Mouse (Mus musculus): ENCODE measurements at regions not wholly inside any gene's neighbourhood (a gene's known extent, or its start where the extent isn't known, plus 50 kb on each side); places are given as distances from the start of the nearest gene placed in this dataset.

DNA sequence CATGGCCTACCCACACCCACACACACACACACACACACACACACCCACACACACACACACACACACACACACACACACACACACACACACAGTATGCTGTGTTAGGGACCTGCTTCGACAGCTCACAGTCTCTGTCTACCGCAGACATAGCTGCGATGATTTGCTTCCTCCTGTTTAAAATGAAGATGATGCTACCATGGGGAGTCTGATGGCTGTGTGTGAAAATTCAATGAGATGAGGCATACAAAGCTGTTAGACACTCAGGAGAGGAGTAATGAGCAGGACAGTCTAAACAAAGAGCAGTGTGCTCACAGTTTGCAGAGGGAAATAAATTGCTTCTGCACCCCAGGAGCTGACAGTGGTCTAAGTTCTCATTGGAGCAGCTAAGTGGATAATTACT is 306.4 kb downstream of the Mycn start:
- in situ Hi-C loops (cut with MboI, MseI) = no loop called here

GRCm38 (mm10) chr12:12627597-12627996 is 314.1 kb downstream of the Mycn start:
- in situ Hi-C loops (cut with MboI, MseI) = loop anchor here (10.0 kb wide), 3 partner anchors 303 to 587 kb away; partner anchors contain the start of gene Mycn (in 1 of the 2)

DNA sequence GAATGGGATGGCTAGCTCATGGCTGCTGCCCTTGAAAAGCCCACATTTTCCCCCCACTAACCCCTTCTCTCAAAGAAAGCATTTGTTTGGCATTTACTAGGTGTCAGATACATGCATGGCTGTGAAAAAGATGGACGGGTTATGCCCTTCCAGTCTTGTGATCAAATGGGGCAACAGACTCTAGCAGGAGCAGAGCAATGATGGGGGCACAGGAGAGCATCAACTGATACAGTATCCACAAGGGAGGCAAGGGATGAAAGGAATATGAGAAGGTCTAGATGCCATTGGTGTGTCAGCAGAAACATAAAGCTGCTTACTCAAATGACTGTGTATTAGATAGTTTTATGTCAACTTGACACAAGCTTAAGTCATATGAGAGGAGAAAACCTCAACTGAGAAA is 315.9 kb downstream of the Mycn start:
- in situ Hi-C loops (cut with MboI, MseI) = loop anchor here (10.0 kb wide), 3 partner anchors 301 to 589 kb away; partner anchors contain the start of gene Mycn (in 1 of the 2)

- in situ Hi-C loops (cut with MboI, MseI) = loop anchor here (10.0 kb wide), 3 partner anchors 298 to 592 kb away; partner anchors contain the start of gene Mycn (in 1 of the 2)
Measured at GRCm38 (mm10) chr12:12622712-12623292, 318.9 kb downstream of the Mycn start.

GRCm38 (mm10) chr12:12621506-12621905 is 320.2 kb downstream of the Mycn start:
- in situ Hi-C loops (cut with MboI, MseI) = loop anchor here (10.0 kb wide), 3 partner anchors 297 to 593 kb away; partner anchors contain the start of gene Mycn (in 1 of the 2)

GRCm38 (mm10) chr12:12620316-12620715 is 321.4 kb downstream of the Mycn start:
- in situ Hi-C loops (cut with MboI, MseI) = loop anchor here (10.0 kb wide), 3 partner anchors 296 to 594 kb away; partner anchors contain the start of gene Mycn (in 1 of the 2)

DNA sequence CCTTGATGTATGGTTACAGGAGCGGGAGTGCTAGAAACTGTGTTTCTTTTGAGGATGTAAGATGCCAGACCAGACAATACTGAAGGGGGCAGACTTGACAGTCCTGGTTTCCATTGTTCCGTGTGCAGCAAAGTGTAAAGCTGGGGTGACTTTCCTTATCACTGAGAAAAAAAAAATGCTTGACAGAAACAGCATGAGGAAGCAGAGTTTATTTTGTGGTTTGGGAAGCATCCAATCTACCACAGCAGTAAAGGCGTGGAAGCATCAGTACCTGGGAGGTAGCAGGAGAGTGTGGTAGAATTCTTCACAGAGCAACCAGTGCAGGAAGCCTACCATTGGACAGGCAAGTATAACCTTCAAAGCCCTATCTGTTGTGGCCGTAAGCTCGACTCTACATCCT is 322.3 kb downstream of the Mycn start:
- in situ Hi-C loops (cut with MboI, MseI) = no loop called here

- in situ Hi-C loops (cut with MboI, MseI) = no loop called here
Measured at GRCm38 (mm10) chr12:12612520-12612919, 329.2 kb downstream of the Mycn start.

DNA sequence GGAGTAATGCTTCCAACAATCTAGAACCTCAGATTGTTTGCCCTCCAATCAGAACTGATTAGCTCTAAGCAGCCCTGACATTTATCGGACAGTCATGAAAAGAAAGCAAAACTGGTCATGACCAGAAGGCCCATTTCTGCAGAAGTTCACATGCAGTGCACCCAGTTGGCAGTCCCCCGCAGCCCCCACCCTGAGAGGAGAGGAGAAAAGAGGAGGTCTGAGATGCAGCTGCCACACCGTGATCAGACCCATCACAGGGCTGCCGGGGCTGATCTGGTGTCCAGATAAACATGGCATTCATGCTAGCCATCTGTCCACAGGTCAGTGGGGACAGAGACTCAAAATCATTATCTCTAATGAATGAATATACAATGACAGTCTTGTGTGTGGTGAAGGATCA is 330.9 kb downstream of the Mycn start:
- in situ Hi-C loops (cut with MboI, MseI) = no loop called here

- in situ Hi-C loops (cut with MboI, MseI) = loop anchor here in 1 of 2 experiments (5.0 kb wide), 1 partner anchor 426 kb away; no protein-coding TSS in a partner anchor
Measured at GRCm38 (mm10) chr12:12607995-12608394, 333.7 kb downstream of the Mycn start.

DNA sequence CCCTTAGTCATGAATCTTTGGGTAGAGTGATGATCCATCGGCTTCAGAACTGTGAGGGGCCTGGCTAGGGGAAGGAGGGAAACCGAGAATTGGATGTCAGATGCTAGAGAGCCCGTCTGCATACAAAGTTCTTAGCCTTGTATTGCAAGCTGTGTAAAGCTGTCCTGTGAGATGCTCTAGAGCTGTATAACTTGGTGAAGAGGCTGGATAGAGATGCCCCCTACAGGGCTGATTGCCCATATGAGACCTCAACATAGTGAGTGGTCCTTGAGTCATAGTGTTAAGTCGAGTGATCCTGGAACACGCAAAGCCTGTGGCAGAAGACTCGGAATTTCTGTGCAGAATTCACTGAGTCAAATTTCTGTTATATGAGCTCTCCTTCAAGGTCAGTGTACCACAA is 334.8 kb downstream of the Mycn start:
- in situ Hi-C loops (cut with MboI, MseI) = loop anchor here in 1 of 2 experiments (5.0 kb wide), 1 partner anchor 425 kb away; no protein-coding TSS in a partner anchor

- in situ Hi-C loops (cut with MboI, MseI) = loop anchor here in 1 of 2 experiments (5.0 kb wide), 1 partner anchor 423 kb away; no protein-coding TSS in a partner anchor
Measured at GRCm38 (mm10) chr12:12605495-12605894, 336.2 kb downstream of the Mycn start.

DNA sequence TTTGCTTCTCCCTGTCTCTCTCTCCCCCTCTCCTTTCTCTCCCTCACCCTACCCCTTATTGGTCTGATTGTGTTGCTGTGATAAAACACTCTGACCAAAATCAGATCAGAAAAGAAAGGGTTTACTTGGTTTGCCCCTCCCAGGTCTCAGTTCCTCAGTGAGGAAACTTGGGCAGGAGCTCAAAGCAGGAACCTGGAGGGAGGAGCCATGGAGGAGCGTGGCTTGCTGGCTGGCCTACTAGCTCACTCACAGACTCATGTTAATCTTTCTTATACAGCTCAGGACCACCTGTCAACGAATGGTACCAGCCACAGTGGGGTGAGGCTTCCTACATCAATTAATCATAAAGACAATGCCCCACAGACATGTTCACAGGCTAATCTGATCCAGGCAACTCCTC is 339.4 kb downstream of the Fam49a start:
- in situ Hi-C loops (cut with MboI, MseI) = no loop called here

GRCm38 (mm10) chr12:12595399-12595798 is 333.5 kb downstream of the Fam49a start:
- in situ Hi-C loops (cut with MboI, MseI) = no loop called here

DNA sequence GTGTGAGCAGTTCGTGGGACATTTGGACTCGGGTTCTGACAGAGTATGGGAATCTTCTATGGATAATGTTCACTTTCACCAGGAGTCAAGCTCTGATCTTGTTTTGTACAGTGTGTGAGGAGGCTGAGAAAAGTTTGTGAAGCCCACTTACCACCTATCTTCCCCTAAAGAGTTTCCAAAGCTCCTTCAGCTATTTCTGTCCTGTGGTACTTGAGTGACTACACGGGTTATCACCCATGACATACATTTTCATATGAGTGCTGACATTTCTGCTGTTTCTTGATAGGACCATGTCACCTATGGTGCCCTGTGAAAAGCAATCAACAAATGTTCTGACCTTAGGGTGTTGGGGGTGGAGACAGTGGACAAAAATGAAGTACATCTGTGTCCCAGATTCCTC is 332.6 kb downstream of the Fam49a start:
- in situ Hi-C loops (cut with MboI, MseI) = no loop called here

DNA sequence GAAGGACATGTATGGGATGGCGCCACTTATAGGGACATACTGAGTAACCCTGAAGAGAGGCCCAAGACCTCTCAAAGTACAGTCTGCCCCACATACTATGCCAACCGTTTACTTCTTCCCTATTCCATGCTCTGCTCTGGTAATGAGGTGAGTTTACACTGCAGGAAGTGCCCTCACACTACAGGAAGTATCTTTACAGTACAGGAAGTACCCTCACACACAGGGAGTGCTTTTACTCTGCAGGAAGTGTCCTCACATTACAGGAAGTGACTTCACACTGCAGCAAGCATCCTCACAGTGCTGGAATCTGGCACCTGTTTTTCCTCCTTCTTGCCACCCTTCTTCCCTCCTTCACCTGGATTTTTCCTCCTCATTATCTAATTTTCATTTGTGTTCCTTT is 331.4 kb downstream of the Fam49a start:
- in situ Hi-C loops (cut with MboI, MseI) = no loop called here

GRCm38 (mm10) chr12:12590753-12591291 is 328.9 kb downstream of the Fam49a start:
- in situ Hi-C loops (cut with MboI, MseI) = no loop called here

- in situ Hi-C loops (cut with MboI, MseI) = no loop called here
Measured at GRCm38 (mm10) chr12:12588771-12589370, 326.9 kb downstream of the Fam49a start.

DNA sequence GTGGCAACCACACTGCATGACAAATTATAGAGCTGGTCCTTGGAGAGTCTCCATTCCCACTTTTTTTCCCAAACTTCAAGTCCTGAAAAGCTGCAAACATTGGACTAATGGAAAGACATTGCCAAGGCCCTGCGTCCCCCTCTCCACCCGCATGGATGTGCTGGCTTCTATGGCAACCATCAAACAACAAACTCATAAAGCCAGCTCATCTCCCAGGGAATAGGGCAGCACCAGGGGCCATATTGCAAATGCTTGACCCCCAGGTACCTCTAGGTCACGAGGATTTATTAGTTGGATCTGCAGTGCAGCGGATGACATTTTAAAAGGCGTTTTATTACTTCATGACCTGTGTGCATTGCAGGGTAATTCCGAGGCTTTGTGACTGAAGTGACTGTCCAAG is 324.5 kb downstream of the Fam49a start:
- in situ Hi-C loops (cut with MboI, MseI) = no loop called here

- in situ Hi-C loops (cut with MboI, MseI) = no loop called here
Measured at GRCm38 (mm10) chr12:12581271-12582186, 319.6 kb downstream of the Fam49a start.

DNA sequence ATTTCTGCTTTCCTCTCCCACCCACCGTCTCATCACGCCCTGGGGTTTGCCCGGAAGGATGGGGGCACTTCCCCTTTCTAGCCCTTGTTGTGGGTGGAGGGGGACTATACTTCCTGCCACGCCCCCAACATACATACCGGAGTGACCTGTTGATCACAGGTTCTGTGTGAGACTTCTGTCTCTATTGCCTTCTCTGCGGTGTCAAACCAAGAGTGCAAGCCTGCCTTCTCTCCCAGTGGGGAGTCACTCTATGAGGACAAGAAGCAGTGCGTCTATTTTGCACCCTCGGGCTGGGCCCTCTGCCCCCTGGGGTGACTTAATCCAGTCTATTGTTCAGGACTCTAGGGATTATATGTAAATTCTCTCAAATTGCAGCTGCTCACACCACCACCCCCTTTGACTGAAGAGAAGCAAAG is 318.8 kb downstream of the Fam49a start:
- in situ Hi-C loops (cut with MboI, MseI) = no loop called here

DNA sequence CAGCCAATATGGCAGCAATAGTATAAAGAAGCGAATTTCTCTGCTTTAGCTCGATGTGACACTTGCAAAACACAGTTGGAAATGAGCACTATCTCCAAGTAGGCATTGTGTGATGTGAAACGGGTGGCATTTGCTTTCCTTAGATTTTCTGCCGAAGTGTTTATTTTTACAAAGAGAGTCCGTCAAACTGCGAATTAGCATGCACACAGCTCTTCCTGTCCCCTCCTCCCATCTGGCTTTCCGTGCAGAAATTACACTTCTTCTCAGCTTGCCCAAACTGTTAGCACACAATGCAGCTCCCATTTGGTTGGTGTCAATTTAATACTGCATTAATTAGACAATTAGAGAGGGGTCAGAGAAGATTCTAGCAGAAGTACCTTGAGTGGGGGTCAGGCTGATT is 316.3 kb downstream of the Fam49a start:
- in situ Hi-C loops (cut with MboI, MseI) = no loop called here
